Mouse (Mus musculus): ENCODE data around the gene Ppp2r5c.

Gene Ppp2r5c

DNA sequence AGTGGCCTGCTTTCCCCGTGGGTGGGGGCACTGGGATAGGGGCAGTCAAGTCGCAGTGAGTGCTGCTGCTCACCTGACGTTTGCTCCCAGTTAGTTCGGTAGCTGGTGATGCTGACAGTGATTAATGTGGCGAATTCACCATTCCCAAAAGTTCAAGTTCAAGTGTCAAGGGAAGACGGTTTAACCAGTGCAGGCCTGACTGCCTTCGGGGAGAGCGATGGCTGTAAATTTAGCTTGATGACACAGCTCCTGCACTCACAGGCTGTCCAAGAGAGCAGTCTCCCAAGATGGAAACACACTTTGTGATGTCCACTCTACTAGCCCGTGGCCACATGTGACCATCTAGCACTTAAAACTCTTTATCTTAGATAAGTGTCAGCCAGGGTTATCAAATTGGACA is 41.1 kb downstream of the Ppp2r5c start:
- DNase-seq (ENCODE audit: low read depth, low spot score), result no peak

DNA sequence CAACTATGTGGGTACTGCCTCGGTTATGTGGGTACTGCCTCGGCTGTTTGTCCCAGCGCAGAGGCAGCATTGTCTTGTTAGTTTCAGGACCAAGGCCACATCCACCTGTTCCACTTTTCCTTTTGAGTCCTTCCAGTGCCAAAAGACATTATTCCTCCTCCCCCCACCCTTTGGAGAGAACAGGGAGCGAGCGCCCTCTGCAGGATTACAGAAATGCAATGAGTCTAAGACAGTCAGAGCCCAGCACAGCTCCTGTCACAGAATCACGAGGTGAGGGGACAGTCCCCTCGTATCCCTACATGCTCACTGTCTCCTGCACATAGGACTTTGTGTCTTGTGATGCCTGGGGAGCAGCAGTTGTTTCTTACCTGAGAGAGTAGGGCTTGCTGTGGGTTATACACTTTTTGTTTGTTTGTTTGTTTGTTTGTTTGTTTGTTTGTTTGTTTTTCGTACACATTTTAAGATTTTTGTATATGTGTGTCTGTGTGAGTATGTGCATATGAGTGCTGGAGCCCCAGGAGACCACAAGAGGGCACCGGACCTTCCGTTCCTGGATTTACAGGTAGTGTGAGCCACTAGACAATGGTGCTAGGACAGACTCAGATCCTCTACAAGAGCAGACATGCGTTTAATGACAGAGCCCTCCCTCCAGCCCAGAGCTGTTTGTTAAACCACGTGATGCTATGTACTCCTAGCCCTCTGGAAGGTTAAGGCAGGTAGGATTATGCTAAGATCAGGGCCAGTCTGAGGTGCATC is 43.2 kb downstream of the Ppp2r5c start:
- DNase-seq (ENCODE audit: low read depth, low spot score), result no peak

DNA sequence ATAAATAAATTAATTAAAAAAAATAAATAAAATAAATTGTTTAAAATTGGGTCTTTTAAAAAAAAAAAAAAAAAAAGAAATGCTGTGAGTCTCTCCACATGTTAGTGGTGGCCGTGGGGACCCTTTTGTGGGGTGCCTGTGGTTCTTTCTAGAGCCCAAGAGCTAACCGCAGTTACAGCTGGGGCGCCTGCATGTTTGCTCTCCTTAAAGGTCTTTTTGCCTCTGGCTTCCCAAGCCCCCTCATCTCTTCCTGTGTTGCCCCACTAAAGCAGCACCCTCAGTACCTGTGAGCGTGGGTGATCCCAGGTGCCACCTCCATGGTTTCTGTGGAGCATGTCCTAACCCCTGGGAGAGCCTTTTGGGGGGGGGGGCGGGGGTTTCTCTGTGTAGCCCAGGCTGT is 45.5 kb downstream of the Ppp2r5c start:
- no peak for DNase-seq (ENCODE audit: low read depth, low spot score)

DNA sequence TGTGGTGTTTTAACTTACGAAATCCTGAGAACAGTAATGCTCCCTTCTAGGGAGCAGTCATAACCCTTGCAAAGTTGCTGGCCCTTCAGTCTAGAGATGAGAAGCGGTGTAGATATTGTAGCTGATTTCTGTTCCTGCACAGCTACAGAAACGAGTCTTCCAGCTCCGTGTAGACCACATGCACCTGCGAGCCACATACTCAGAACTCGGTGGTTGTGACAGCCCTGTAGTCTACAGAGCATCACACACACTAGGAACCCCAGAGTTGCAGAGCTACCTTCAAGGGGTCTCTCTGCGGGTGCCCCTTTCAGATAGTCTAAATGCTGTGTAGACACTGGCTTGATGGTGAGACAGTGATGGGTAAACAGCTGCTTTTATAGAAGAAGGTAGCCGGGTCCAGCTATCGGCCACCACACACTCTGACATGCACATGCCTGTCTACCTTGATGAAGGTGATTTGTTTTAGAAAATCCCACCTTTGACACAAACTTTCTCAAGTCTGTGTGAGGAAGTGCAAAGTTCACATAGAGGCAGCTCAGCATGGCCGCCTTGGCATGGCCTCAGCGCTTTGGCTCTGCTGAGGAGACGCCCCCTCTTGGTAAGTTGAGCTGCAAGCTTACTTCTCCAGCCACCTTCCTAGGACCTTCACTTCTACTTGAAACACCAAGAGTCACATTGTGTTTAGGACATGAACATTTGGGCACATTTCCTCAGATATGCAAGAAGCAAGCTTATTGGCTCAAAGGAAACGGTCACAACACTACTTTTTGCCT is 46.9 kb downstream of the Ppp2r5c start:
- DNase-seq (ENCODE audit: low read depth, low spot score), result no peak

DNA sequence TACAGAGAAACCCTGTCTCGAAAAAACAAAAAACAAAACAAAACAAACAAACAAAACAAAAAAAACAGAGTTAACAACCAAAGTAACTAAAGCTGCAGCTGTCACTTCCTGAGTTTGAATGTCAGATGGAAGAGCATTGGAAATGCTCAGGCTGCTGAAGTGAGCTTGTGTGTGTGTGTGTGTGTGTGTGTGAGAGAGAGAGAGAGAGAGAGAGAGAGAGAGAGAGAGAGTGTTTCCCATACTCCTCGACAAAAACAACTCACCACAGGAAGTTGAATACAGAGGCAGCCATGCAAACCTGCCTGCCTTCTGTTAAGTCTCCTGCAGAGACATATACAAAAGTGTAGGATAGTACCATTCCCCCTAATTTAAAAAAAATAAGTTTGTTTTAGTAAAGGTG is 47.9 kb downstream of the Ppp2r5c start:
- no peak for DNase-seq (ENCODE audit: low read depth, low spot score)

DNA sequence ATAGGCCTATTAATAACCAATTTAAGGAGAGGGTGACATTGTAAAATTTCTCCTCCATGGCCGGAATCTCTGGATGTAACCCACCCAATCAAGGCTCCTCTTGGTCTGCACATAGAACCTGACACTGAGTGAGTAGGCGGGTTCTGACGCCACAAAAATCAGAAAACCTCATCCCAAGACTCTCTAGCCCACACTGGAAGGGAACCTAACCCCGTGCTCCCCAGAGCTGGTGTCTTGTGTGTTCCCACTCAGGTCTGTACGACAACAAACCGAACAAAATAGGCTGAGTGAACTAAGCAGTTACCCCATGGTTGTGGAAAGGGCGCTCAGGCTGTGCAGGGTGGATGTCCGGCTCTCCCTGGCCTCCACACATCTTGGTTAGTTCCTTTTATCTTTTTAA is 48.3 kb downstream of the Ppp2r5c start:
- DNase-seq (ENCODE audit: low read depth, low spot score), result no peak

DNA sequence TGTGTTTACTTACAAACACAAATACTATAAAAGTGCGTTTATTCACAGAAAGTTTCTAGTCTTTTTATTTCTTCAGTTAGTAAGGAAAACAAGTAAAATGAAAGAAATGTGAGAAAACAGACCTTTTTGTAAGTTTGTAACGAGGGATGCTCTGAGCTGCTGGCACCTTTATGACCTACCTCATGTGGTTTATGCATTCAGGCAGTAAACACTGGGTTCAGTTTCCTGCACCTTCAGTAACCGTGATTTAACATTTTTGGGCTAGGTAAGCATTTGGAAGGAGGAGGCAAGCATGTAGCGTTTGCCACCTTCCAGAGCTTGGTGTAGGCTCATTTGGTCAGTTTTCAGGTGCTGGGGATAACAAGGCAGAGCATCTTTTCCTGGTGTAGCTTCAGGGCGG is 49.1 kb downstream of the Ppp2r5c start:
- no peak for DNase-seq (ENCODE audit: low read depth, low spot score)

DNA sequence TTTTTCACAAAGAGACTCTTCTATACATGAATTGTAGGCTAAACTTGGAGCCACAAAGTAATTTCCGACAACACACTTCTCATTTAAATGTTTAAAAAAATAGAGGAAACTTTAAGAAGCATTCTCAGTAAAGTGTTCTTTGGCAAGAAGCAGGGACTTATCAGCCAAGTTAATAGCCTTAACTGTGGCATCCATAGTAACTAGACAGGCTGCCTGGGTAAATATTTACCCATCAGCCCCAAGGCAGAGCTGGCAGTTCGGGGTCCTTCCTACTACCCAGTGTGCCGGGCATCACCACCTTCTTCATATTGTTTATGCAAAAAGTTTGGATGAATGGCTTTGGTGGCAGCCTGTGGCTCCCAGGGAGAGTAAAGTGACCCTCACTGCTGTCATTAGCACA is 50.1 kb downstream of the Ppp2r5c start:
- DNase-seq (ENCODE audit: low read depth, low spot score), result no peak

DNA sequence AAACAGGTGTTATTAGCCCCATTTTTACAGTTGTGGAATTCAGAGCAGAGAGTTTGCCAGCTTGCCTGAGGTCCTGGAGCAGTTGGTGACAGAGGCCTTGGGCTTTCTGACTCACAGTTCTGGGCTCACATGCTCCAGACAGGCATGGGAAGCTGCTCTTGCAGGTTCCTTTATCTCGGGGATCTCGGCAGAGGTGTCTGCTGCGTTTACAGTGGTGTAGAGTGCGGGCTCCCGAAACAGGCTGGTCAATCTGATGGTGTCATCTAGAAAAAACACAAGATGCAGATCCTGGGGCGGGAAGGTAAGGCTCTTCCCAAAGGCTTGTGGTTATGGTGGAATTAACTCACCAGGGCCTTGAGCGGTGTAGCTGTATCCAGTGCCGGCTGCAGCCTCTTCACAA is 50.6 kb downstream of the Ppp2r5c start:
- no peak for DNase-seq (ENCODE audit: low read depth, low spot score)

DNA sequence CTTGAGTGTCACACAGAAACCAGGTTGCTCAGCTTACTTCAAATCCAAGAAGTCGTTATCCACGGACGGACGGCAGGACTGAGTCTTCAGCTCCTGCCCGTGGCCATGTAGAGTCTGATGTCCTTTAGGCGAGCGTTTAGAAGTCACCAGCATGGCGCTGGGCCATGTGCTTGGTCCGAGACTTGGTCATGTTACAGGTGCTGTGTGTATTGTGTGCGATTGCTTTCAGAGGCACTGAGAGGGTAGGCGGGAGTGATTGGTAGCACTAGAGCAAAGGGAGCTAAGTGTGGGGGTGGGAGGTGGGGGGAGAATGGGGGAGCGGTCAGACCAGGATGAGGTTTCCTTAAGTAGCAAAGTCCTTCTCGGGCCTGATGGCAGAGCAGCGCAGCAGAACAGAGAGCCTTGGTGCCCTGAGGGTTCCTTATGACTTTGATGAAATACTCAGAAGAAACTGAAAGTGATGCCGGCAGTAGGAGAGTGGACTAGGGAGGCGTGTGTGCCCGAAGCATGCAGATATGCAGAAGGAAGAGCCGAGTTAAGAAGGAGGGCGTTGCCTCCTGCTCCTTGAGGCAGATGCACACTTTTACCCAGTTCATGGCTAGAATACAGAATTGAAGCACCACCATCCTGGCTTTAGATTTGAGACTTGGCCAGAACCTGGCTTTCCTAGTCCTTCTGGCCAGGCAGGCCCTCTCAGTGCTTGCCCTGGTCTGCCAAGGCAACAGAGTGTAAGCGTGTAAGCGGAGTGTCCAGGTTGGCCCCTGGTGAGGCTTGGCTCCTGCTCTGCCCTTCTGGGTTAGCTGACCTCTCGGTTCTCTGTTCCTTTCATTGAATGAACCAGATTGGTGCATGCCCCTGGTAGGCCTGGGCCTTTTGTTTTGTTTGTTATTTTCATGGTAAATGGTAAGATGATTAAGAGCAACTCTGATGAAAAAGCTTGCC is 51.6 kb downstream of the Ppp2r5c start:
- no peak for DNase-seq (ENCODE audit: low read depth, low spot score)

DNA sequence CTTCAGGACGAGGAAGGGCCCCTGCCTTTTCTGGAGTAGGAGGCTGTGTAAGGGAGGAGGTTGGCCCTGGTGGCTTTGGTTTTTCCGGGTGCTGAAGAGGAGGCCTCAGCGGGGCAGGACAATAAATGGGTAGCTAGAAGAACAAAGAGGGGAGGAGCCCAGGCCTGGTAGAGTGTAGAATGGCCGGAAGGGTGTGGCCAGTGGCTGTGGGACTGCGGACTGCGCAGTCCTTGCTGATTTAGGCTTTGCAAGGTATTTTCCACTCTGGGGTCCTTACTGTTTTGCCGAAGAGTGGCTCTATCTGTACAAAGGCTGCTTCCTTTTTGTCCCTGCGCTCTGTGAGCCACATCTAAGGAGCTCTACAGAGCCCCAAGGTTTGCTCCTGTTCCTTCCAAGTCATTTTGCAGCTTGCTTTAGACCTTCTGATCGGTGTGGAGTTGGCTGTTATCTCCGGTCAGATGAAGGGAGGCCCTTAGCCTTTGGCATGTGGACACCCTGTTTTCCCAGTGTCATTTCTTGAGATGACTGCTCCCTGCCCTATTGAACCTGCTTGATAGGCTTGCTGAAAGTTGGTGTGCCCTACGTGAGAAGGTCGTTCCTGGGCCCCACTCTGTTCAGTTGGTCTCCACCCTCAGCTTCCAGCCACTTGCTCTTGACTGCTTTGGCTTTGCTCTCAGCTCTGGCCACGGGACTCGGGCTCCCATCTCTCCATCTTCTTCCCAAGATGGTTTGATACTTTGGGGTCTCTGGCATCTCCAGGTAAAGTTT is 52.5 kb downstream of the Ppp2r5c start:
- no peak for DNase-seq (ENCODE audit: low read depth, low spot score)

DNA sequence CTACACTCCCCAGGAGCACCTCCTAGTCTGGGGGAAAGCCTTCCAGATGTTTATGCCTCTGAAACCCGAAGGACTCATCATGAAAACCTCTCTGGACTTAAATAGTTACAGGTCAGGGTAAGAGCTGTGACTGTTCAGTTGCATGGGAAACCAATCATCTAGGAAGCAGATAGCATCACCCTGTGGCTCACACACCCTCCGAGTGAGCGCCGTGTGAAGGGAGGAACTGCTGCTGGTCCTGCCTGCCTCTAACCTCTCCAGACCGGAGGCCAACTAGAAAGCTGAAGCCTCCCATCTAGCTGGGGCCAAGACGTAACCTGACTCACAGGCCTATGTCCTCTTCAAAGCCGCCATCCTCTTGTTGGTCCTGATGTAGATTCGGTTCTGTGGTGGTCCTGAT is 53.2 kb downstream of the Ppp2r5c start:
- no peak for DNase-seq (ENCODE audit: low read depth, low spot score)

DNA sequence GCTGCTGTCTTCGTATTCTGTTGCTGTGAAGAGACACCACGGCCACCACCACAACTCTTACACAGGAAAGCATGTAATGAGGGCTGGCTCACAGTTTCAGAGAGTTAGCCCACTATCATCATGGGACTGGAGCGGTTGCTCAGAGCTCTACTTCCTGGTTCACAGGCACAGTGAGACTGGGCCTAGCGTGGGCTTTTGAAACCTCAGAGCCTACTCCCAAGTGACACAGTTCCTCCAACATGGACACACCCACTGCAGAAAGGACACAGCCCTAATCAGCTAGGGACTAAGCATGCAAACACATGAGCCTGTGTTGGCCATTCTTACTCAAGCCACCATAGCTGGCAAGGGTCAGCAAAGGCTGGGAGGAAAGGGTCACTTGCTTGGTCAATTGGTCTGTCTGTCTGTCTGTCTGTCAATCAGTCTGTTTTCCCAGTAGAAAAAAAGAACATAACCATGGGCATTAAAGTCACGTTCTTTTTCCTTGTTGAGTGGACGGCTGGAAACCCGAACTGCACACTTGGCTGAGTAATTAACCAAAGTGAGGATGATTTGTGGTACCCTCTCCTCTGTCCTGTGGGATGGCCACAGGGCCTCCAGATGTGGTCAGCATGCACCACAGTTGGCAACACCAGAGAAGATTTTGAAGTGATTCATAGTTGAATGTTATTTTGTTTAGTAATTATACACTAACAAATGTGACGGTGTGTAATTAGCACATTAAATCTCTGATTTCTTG is 56.7 kb downstream of the Ppp2r5c start:
- DNase-seq (ENCODE audit: low read depth, low spot score), result no peak

DNA sequence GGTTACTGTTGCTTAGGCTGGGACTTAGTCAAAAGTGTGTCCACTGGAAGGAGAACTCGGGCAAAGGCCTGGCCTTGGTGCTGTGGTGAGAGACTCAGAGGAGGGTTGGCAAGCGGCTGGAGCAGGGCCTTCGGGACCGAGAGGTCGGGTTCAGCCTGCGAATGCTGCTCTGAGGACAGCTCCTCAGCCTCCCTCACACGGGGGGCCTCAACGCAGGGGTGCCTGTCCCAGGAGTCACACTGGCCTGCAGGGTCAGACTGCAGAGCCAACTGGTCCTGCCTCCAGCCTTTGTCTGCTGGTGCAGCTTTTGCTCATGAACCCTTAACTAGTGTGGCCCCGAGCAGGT is 57.2 kb downstream of the Ppp2r5c start:
- no peak for DNase-seq (ENCODE audit: low read depth, low spot score)

DNA sequence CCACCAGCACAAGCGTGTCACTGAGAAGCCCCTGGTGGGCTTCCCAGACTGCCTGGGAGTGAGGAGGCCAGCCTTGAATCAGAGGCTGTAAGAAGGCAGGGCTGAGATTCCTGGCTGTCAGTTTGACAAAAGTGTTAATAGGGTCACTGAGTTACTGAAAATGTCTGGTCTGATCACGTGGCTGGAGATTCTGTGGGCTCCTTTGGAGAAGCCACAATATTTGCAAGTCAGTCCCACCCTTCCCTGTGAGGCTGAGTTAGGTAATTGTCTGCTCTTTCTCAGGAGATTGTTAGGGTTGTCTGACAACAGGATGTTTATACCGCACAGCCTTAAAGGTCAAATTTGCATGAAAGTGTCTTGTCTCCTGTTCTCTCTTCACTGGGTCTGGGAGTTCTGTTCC is 57.9 kb downstream of the Ppp2r5c start:
- no peak for DNase-seq (ENCODE audit: low read depth, low spot score)

DNA sequence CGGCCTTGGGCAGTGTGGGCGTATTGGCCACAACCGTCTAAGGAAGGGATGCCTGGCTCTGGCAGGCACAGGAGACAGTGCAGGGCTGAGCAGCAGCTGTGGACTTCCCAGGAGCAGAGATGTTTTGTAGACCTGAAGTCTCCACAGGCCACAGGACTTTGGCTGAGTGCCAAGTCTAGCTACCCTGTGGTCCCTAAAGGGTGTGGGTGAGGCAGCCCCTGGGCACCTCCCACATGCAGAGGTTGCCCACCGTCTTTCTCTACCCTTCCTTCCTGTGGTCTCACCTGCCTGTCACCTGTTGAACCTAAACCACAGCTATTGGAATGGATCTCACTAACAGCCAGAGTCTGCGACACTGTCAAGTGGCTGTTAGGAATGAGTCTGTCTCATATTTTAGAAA is 59.1 kb downstream of the Ppp2r5c start:
- no peak for DNase-seq (ENCODE audit: low read depth, low spot score)

DNA sequence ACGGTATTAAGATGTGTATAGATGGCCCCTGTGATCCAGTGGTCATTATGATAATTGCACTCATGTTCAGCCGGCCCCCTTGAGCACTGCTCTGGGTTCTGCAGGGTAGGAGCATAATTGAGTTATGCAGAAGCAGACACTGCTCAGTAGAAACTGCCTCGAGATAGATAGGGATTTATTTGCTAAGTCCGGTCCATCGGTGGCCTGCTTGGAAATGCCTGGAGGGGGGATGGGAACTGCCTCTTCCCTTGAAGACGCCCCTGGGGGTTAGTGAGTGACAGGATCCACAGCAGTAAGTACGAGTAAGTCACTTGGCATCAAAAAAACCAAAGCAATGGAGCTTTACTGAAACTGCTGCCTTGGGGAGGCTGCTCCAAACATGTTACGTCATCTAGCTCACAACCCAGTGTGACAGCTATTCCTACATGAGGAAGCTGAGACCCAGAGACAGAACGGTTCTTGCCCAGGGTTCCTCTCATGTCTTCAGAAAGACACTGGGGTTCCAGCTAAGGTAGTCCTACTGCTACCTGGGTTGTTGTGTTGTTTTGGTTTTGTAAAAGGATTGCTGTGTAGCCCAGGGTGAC is 60.9 kb downstream of the Ppp2r5c start:
- DNase-seq (ENCODE audit: low read depth, low spot score), result no peak

DNA sequence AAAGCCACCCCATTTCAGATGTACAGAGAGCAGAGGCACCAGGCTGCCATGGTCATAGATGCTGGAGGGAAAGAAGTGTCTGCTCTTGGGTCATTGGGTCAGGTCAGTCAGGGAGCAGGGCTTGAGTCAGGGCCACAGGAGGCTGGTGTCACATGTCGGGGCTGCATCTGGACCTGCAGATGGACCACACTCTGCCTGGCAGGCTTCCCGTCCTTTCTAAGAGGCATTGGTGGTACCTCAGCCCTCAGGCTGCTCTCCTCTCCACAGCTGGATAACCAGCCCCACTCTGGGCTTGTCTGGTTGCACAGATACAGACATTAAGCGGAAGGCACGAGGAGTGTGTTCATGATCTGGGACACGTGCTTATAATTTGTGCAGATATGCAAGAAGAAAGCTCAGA is 61.8 kb downstream of the Ppp2r5c start:
- no peak for DNase-seq (ENCODE audit: low read depth, low spot score)

DNA sequence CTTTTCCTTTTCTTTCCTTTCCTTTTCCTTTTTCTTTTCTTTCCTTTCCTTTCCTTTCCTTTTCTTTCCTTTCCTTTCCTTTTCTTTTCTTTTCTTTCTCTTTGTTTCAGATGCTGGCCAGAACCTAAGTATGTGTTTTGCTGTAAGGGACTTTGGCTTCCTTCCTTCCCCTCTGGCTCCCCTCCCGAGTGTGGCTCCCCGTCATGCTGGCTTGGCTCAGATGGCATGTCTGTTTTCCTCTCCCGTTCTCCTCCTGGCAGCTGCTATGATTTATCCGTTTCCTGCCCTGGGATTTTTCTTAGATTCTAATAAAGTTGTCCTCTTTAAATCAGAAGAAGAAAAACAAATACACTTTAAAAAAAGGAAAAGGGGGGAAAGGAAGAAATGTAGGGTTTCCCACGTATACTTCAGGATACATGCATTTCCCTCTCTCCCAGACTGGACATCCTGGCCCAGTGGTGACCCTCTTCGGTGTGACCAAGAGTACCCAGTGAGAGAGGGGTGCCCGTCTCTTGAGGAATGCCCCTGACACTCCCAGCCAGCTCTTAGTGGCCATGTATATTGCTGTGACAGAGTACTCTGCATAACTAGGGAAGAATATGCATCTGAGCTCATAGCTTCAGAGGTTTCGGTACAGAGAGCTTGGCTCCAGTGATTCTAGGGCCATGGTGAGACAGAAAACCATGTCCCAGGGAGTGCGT is 63.4 kb downstream of the Ppp2r5c start:
- no peak for DNase-seq (ENCODE audit: low read depth, low spot score)

DNA sequence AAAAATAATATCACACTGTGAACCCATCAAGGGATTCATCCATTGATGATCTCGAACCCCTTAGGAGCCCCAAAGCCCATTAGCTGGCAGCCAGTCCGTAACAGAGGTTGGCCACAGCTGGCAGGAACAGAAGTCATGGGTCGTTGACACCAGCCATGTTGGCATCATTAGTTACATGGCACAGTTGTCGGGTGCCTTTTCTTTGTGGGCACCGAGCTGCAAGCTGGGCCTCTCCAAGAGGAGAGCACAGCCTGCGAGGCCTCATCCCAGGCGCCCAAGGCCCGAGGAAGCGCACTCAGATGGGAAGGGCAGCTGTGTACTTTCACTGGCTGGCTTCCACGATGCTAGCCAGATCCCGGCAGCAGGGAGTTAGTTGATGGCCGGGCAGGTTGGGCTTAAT is 64.3 kb downstream of the Ppp2r5c start:
- no peak for DNase-seq (ENCODE audit: low read depth, low spot score)

Data from retina, adult 2 months (tissue).